Mouse (Mus musculus) G1E (cell line): ENCODE data around the gene Clcn7.

Experiments
- CTCF ChIP-seq: IDR thresholded peaks from 2 replicates; pipeline ENCODE4 v1.5.1; 2012; ENCODE audit warnings: low read depth, low read length, inconsistent platforms, mixed read lengths
- GATA1 ChIP-seq: IDR thresholded peaks from 2 replicates; pipeline ENCODE4 v1.6.1; 2012; ENCODE audit warnings: borderline replicate concordance, low read length, inconsistent platforms, mixed read lengths
- GATA2 ChIP-seq: IDR thresholded peaks from 2 replicates; pipeline ENCODE4 v1.6.1; 2012; ENCODE audit warnings: low read depth, low read length, inconsistent platforms, borderline replicate concordance
- POLR2AphosphoS5 ChIP-seq: IDR thresholded peaks from 2 replicates; pipeline ENCODE4 v1.6.1; 2012; ENCODE audit warnings: low read depth, low read length, inconsistent platforms; ENCODE audit not compliant: insufficient replicate concordance
- TAL1 ChIP-seq: conservative IDR thresholded peaks from 2 replicates; pipeline ENCODE4 v1.6.1; 2012; ENCODE audit warnings: low read depth, low read length, inconsistent platforms, mixed read lengths

DNA sequence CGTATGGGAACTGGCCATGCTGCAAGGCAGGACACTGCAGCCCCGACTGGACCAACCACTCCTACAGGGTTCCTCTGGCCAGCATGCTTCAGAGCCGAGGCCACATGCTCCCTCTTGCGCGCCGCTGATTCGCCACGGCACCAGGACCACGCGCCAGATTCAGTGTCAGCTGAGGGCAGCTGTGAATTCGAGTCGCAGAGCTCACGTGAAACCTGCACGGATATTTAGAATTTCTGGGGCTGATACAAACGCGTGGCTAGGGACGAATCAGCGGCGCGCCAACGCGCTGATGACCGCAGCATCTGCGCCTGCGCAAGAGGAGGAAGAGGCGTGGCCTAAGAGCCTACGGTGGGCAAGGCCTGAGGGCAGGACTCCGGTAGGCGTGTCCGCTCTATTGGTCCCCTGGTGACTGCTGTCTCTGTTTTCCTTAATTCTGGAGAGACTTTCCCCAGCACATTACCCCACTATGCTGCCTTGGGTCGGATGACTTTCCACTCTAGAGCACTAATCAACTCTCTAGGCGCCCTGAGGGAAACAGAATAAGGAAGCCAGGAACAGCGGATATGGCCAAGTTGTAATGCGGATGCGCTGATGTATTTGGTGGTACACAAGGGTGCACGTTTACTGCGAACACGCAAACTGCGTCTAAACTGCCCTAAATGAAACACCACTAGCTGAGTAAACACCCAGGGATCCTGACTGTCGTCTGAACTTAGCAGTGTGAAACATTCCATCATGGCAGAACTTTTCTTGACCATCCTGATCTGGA is 17.3 kb upstream of the Clcn7 start, which contains the start of gene Telo2:
- TF ChIP-seq CTCF (no peak), POLR2AphosphoS5 (no peak), GATA1 (no peak), GATA2 (no peak), TAL1 (no peak)
